Mouse (Mus musculus) lung, postnatal 36 days (tissue): ENCODE measurements around the gene Ptprd.
A peak's percentile ranks its signal among the peaks of the same experiment; 100 is the strongest.

Experiments
- DNase-seq: peaks from one replicate; pipeline ENCODE4 v3.0.0; 2022; ENCODE audit warnings: mixed read lengths

Ptprd gene

GRCm38 (mm10) chr4:77537843-77538242 lies 673.9 kb downstream of the Ptprd start:
- DNase-seq = no peak

GRCm38 (mm10) chr4:77537336-77537735 lies 674.4 kb downstream of the Ptprd start:
- DNase-seq = no peak

- no peak for DNase-seq
These were observed 676.2 kb downstream of the Ptprd start for GRCm38 (mm10) chr4:77535601-77536000.

- DNase-seq = no peak
These were observed 677.2 kb downstream of the Ptprd start for GRCm38 (mm10) chr4:77534553-77534952.

GRCm38 (mm10) chr4:77519166-77519565 lies 692.6 kb downstream of the Ptprd start:
- peak; percentile 0 for DNase-seq

- DNase-seq = no peak
These were observed 697.7 kb downstream of the Ptprd start for GRCm38 (mm10) chr4:77513914-77514628.

GRCm38 (mm10) chr4:77513041-77513440 lies 698.7 kb downstream of the Ptprd start:
- no peak for DNase-seq

- DNase-seq = no peak
These were observed 757.7 kb downstream of the Ptprd start for GRCm38 (mm10) chr4:77454049-77454448.

- no peak for DNase-seq
These were observed 812.6 kb downstream of the Ptprd start for GRCm38 (mm10) chr4:77399146-77399545.

GRCm38 (mm10) chr4:77361728-77362127 lies 850.0 kb downstream of the Ptprd start:
- no peak for DNase-seq

- DNase-seq = no peak
These were observed 884.6 kb downstream of the Ptprd start for GRCm38 (mm10) chr4:77327198-77327597.

- no peak for DNase-seq
These were observed 894.6 kb downstream of the Ptprd start for GRCm38 (mm10) chr4:77317060-77317680.

- DNase-seq = no peak
These were observed 895.1 kb downstream of the Ptprd start for GRCm38 (mm10) chr4:77316644-77317043.

GRCm38 (mm10) chr4:77310127-77310788 lies 901.5 kb downstream of the Ptprd start:
- DNase-seq = no peak

- DNase-seq = no peak
These were observed 928.3 kb downstream of the Ptprd start for GRCm38 (mm10) chr4:77283423-77283822.

GRCm38 (mm10) chr4:77277913-77278312 lies 933.8 kb downstream of the Ptprd start:
- DNase-seq = no peak

- no peak for DNase-seq
These were observed 951.8 kb downstream of the Ptprd start for GRCm38 (mm10) chr4:77259972-77260290.

GRCm38 (mm10) chr4:77259250-77259971 lies 952.4 kb downstream of the Ptprd start:
- DNase-seq = peak; percentile 0

- DNase-seq = no peak
These were observed 960.6 kb downstream of the Ptprd start for GRCm38 (mm10) chr4:77251188-77251587.

- DNase-seq = no peak
These were observed 962.0 kb downstream of the Ptprd start for GRCm38 (mm10) chr4:77249801-77250200.

- DNase-seq = no peak
These were observed 962.8 kb downstream of the Ptprd start for GRCm38 (mm10) chr4:77248918-77249317.

GRCm38 (mm10) chr4:77241852-77242455 lies 969.8 kb downstream of the Ptprd start:
- no peak for DNase-seq

- DNase-seq = no peak
These were observed 973.6 kb downstream of the Ptprd start for GRCm38 (mm10) chr4:77238144-77238543.
